Mouse (Mus musculus) thymus, adult 18-20 months (tissue): ENCODE results near the gene Ednrb.

Source experiments
- DNase-seq, 2 experiments: peaks; one replicate each; pipeline ENCODE4 v3.0.0; 2022; ENCODE audit warnings: mixed read lengths in 2 of 2

The Ednrb gene

GRCm38 (mm10) chr14:103844011-103844549, at the start of gene Ednrb:
Gene Ednrb (minus strand): TSS chr14:103844402.
- DNase-seq: no peak

GRCm38 (mm10) chr14:103892411-103892938, 48.3 kb upstream of the Ednrb start:
- no peak for DNase-seq

DNA sequence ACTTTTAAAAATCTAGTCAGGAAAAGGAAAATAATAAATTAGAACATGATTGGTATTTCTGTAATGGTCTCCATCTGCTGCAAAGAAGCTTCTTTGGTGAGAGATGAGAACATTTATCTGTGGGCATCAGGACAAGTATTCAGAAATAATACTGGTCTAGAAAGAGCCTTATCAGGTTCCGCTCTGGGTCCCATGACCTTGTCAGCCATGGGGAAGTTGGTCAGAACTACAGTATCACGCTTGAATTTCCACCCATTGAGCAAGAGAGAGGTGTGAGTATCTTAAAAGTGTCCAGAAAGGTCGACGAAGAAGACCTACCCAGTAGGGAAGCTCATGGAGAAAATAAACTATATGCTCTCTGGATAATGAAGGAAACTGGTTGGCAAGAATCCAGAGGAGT, 46.6 kb upstream of the Ednrb start:
- no peak for DNase-seq

- no peak for DNase-seq
Measured at GRCm38 (mm10) chr14:103884892-103885575, 40.8 kb upstream of the Ednrb start.

GRCm38 (mm10) chr14:103882943-103883342, 38.7 kb upstream of the Ednrb start:
- DNase-seq: no peak

DNA sequence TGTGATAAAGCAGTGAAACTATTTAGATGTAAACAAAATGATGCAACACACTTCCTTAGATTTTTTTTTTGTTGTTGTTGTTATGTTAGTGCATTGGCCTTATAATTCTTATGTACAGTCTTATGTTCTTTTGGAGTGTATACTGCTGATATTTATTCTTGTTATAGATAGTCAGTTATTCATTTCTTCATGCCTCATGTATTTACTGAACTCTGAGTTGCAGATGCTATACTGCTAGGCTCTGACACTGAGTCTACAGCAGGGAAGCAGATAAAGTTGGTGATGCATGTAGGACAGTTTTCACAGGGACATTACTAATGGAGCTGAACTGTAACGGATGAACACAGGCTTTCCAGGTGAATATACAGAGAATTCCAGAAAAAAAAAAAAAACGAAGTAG, 32.9 kb upstream of the Ednrb start:
- no peak for DNase-seq

DNA sequence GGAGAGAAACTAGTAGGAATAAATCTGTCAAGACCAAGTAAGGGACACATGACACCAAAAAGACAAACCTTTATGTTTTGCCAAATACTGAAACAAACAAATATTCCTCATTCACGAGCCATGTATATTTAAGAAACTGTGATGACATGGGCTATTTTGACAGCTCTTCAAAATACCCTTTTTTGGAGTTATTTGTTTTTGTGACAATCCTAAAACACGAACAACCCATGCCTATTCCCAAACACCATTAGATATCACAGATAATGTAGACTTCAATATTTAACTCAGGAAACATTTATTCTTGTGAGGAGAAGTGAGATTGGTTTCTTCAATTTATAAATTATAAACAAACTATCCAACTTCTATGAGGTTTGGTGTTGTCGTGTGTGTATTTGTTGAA, 32.4 kb upstream of the Ednrb start:
- no peak for DNase-seq

- no peak for DNase-seq
Measured at GRCm38 (mm10) chr14:103866636-103867035, 22.4 kb upstream of the Ednrb start.

DNA sequence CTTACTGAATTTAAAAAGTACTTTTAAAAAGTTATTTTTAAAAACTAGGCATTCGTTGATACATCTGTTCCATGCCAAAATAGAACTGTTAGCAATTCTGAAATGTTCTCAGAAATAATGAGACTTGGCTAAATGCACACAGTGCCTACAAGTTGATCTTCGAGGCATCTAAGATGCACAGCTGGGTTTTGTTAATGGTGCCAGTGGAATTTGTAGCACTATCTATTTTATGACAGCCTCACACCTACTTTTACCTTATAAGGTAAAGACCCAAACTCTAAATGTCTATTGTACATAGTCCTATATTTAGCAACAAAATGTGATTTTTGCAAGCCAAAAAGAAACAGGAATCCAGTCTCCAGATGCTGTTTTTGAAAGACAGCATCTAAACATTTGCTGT, 21.0 kb upstream of the Ednrb start:
- no peak for DNase-seq

DNA sequence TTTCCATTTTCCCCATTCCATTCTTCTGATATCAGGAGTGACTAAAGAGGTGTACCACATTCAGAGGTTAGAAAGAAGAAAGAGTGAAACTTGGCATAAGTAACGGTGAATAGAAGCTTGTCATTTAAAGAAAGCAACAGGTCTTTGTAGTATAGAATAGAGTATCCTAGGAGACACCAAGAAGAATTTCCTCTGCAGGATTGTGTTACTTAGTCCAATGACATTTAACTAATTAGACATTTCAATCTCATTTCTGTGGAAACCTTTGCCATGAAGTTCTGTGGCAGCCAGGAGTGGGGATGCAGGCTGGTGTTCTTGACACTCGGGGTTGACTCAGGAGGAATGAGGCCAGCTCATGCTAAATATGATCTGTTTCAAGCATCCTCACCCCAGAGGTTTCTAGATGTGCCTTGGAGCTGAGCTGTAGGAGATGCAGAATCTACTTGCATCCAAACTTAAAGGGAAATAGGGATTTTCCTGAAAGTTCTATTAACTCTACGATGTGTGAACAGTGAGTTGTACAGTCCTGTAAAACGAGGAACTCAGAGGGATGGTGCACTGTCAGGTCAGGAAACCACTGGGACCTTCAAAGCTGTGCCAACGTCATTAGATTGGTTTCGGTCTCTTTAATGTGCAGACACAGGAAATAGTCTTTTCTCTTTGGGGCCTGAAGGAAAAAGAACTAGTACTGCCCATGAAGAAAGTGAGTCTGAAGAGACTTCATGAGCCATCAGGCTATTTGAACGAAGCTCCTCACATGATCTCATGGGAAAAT, 6.1 kb upstream of the Ednrb start:
- DNase-seq: no peak

DNA sequence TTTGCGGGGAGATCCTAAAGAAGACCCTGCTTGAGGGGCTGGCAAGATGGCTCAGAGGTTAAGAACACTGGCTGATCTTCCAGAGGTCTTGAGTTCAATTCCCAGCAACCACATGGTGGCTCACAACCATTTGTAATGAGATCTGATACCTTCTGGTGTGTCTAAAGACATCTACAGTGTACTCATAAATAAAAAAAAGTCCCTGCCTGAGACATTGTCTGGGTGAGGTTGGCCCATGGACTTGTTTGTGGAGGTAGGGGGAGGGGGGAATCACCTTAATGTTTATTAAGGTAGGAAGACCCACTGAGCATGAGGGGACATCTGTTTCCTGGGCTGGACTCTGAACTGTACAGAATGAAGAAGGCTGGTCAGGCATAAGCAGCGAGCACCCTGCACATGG, 1.5 kb upstream of the Ednrb start:
- DNase-seq: no peak

DNA sequence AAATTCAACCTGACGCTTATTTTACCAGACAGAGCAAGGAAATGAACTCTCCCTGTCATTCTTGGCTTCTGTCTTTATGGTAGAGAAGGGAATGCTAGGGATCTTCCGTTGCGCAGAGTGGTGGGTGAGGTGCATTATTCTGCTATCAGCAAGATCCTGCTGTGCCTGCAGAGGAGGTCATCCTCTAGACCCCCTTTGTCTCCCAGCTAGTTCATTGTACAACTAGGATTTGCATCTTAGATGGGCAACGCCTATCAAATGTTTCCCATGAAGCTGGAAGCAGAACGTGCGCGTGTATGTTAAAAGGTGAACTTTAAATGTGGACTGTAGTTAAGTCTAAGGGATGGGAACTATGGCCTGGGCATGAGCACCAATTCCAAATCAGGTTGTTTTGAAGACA, 742 bp upstream of the Ednrb start:
- DNase-seq: no peak

- no peak for DNase-seq
Measured at GRCm38 (mm10) chr14:103843371-103844001, 716 bp downstream of the Ednrb start.

GRCm38 (mm10) chr14:103842896-103843295, 1.3 kb downstream of the Ednrb start:
- no peak for DNase-seq

DNA sequence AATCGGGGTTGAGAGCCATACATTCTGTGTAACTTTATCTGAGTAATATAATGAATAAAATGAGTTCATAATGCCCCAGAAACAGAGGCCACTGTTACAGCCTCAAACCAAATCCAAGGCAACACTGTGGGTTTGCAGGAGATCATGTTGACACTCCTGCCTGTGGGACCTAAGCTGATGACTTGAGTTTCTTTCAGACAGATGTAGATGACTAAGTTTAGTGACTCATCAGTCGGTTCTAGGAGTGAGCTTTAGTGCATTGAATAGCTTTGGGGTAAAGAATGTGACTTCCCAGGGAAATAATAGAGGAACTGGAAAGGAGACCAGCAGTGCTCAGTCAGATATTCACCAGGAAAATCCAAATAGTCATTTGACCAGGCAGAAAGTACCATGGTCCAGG, 3.8 kb downstream of the Ednrb start:
- DNase-seq: no peak

- no peak for DNase-seq
Measured at GRCm38 (mm10) chr14:103838887-103839286, 5.3 kb downstream of the Ednrb start.

DNA sequence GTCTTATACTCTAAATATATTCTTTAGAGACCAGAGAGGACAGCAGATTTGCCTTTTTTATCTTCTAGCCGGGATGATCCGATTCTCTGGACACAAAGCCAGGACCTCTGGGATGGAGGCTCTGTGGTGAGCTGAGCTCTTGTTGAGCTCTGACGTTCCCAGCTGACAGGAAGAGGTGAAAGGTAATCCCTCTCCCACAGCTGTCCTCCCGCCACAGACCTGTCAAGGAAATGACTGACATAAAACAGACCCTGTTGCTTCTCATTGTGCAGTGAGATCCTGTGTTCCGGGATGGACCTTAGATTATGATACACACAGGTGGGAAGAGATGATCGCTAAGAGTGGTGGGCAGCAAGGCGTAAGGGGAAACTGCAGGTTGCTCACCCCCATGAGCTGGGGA, 9.6 kb downstream of the Ednrb start:
- DNase-seq: no peak

- no peak for DNase-seq
Measured at GRCm38 (mm10) chr14:103834147-103834546, 10.1 kb downstream of the Ednrb start.

DNA sequence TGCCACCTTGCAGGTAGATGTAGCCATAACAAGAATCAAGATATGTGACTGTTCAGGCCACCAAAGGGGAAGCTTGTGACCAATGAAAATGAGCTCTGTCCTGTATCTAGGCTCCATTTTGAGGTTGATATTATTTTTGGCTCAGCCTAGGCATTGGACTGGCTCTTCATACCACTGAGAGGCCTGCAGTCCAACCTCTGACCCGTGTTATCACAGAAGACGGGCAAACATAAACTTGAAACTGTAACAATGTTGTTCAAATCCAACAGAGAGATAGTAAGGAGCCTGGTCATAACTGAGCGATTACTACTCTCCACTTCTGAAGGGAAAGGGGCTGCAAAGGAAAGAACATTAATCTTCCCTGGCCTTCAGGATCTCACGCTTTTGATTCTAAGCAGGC, 11.7 kb downstream of the Ednrb start:
- DNase-seq: no peak

- DNase-seq: no peak
Measured at GRCm38 (mm10) chr14:103831007-103831406, 13.2 kb downstream of the Ednrb start.

DNA sequence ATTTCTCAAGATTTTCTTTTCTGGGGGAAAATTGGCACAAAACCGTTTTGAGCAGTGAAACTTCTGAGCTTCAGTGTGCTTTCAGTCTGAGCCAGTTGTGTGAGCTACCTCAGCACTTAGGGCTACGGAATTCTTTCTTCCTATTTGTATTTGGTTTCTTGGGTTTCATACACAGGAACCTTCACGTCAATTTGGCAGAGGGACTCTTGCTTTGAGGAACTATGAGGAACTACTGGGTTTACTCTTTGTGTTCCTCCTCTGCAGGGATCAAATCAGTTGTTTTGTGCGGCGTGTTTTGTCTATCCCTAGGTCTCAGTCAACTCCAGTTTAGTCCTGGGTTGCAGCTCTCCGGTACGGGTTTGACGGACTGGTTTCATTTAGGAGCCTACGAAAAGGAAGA, 17.9 kb downstream of the Ednrb start:
- DNase-seq: no peak

GRCm38 (mm10) chr14:103825934-103826333, 18.3 kb downstream of the Ednrb start:
- DNase-seq: no peak

DNA sequence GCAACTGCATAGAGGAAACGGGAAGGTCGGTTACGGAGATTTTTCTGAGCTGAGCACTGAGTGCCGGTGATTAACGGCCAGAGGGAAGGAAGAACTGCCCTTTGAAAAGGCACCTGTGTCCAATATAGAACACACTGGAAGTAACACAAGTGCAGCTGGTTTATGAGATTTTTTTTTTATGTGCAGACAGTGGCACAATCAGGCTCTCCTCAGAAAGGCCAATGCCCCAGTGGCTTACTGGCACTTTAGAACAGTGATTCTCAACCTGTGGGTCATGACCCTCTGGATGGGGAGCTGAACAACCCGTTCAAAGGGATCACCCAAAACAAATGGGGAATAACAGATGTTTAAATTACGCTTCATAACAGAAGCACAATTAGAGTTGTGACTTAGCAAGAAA, 20.7 kb downstream of the Ednrb start:
- no peak for DNase-seq

GRCm38 (mm10) chr14:103822590-103822989, 21.6 kb downstream of the Ednrb start:
- no peak for DNase-seq
